Mouse (Mus musculus): ENCODE data around the gene Lmo4.

Gene Lmo4

GRCm38 (mm10) chr3:144203988-144204412 lies 1.0 kb downstream of the Lmo4 start:
- DNase-seq (ENCODE audit: low read depth, low spot score), result no peak

DNA sequence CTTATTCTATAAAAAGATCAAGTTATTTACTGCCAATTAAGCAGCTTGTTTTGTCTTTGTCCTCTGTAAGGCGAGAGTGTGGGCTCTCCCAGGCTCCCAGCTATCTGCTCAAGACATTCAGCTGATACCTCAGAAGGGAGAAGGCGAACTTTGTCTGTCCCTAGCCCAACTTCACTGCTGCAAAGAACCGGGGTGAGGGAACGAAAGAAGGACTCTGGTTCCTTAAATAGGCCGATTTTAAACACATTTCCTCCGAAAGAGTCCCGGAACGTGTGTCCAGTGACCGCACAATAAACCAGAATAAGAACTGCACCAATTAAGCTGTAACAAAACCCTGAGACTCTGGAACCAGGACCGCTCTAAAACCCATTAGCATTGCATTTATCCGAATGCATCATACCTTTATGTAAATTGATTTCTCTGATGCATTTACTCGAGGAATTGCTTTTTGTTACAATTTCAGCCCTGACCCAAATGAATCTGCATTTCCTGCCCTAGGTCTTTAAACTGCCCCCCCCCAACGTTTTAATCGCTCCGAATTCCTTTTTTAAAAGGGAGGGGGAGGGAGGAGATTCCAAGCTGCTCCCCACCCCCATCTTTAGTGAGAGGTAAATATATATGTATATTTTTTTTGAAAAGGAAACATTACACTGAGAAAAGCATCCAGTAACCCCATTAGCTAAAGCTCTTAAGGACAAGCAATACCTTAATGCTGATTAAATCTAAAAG lies 1.6 kb downstream of the Lmo4 start:
- DNase-seq (ENCODE audit: low read depth, low spot score), result no peak

DNA sequence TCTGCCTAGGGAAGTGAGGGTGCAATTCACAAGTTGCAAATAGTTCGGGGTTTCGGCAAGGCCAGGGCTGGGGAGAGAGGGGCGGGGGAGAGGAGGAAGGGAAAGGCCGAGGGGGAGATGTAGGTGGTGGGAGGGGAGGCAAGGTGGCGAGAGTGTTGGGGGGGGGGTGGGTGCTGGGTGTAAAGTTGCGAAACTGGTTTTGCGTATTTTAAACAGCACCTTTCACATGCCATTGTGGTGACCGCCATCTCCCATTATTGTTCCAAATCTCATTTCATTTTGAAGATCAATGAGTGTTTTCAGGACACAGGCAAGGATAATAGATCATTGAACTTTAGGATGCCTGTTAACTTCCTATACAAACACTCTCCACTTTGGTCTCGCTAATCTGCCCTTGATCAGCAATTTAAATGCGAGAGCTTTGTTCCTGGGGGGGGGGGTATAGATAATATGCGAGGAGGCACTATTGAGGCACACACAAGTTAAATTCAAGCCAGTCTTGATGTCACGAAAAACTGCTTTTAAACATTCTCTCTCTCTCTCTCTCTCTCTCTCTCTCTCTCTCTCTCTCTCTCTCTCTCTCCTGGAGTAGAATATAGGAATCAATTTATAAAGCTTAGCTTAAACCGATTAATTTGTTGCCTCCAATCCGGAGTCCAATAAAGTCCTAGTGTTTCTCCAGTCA lies 2.3 kb downstream of the Lmo4 start:
- DNase-seq (ENCODE audit: low read depth, low spot score), result no peak

- DNase-seq (ENCODE audit: low read depth, low spot score), result no peak
Measured at GRCm38 (mm10) chr3:144201794-144202573, 3.0 kb downstream of the Lmo4 start.

DNA sequence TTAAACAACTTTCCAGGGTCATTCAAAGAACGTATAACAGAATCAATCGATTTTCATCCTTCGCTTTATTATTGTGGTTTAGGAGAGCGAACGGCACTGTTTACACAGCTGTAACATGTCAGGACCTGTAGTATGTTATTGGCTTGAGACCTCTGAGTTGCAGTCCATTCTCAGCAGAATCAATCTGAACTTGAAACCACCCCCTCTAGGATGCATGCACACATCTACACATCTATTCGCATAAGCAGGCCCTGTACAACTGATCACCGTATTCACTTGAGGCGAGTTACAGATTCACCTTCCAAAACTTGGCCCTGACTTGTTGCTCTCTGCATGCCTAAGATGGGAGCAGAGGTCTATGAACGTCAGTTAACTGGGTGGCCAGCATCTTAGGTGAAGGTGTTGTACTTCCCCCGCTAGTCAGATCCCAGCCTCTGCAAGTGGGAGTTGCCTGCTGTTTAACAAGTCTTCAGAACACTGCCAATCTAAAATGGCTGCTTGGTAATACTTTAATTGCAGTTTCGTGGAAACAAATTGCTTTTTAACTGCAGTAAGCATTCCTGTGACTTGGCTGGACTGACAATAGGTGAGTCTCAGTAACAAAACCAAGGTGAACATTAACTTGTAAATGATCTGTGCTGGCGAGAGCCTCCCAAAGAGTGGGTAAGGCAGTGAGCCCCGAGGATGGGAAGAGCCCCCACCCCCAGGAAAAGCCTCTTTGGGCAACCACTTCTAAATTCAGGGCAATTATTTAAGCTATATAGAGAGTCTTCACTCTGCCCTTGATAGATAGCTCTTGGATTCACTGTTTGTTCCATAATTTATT lies 19.5 kb downstream of the Lmo4 start:
- DNase-seq (ENCODE audit: low read depth, low spot score), result no peak

DNA sequence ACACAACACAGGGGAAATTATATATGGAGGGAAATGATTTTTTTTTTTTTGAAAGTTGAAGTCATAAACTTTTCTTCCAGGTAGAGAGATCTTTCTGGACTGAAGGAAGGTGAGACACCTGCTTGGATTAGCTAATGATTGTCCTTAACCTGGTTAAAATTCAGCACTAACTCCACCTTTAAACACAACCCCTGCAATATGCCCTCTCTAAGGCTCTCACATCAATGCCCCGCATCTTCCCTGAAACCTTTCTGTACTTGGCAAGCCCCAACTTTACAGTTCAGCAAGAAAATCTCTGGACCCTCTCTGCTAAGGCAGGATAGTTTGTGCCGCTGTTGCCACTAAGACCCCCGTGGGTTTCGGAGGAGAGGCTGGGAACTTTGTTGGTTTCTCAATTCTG lies 20.1 kb downstream of the Lmo4 start:
- no peak for DNase-seq (ENCODE audit: low read depth, low spot score)

DNA sequence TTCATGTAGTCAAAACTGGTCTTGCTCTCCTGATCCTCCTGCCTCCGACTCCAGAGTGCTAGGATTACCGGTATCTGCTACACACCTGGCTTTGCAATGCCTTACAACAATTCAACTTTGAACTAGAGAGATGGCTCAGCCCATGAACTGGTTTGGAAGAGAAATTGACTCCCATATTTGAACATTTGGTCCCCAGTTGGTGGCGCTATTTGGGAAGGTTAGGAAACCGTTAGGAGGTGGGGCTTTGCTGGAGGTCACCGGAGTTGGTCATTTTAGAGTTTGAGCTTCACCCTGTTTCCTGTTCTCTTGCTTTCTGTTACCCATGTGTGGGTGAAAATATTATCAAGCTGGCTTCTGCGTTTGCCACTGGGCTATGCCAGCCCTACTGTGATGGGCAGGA lies 22.8 kb downstream of the Lmo4 start:
- DNase-seq (ENCODE audit: low read depth, low spot score), result no peak

DNA sequence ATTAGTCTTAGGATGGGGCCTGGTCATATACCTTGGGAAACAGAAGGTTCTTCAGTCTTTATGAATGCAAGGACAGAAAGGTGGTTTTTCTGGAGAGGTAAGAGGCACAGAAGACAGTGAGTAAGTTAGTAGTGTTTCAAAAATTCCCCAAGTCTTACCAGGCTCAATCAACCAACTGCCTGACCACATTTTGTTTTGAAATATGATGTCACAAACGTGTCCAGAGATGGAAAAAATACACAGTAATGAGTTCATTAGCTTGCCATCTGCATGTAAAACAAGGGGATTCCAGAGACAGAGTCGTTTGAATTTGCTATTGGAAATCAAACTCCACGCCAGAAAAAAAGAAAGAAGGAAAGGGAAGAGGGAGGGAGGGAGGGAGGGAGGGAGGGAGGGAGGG lies 26.1 kb downstream of the Lmo4 start:
- no peak for DNase-seq (ENCODE audit: low read depth, low spot score)

GRCm38 (mm10) chr3:144173866-144174588 lies 31.0 kb downstream of the Lmo4 start:
- DNase-seq (ENCODE audit: low read depth, low spot score), result no peak

- no peak for DNase-seq (ENCODE audit: low read depth, low spot score)
Measured at GRCm38 (mm10) chr3:144173138-144173537, 31.9 kb downstream of the Lmo4 start.

DNA sequence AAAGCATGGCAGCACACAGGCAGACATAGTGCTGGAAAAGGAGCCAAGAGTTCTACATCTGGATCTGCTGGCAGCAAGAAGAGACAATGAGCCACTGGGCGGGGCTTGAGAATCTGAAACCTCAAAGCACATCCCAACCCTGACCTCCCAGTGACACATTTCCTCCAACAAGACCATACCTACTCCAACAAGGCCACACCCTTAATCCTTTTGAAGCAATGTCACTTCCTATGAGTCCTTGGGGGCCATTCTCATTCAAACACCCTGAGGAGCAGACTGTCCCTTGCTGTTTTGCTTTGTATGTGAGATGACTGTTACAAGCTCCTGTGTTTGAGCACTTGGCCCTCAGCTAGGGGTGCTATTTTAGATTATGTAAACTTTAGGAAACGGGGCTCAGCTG lies 33.3 kb downstream of the Lmo4 start:
- peak; percentile 26 for DNase-seq (ENCODE audit: low read depth, low spot score)

- no peak for DNase-seq (ENCODE audit: low read depth, low spot score)
Measured at GRCm38 (mm10) chr3:144170539-144170938, 34.5 kb downstream of the Lmo4 start.

DNA sequence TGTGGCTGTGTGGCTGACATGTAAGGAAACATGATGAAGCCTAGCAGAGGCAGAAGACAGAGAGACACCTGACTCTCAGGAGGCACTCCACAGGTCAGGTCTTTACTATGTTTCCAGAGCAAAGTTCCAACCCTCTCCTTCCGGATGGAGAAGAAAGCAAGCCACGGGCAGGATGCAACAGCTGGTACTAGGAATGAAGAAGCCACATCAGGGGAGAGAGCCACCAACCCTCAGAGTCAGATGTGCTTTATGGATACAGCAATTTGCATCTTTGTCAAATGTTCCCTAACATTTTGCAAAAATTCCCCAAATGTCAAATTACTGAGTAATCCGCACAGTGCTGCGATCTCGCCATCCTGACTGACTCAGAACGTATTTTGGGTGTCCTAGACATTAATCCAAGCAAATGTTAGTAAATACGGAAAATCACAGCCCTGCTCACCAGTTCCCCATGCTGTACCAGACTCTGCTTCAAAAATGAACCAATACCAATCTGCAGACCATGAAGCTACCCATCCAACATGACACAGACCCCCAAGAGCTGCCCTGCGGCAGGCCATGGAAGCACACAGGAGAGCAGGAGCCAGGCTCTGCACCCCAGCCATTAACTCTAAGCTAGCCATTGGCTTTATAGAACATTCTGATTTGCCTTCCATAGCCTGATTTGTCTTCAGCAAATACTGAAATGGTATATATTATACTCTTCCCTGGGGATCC lies 38.4 kb downstream of the Lmo4 start:
- DNase-seq (ENCODE audit: low read depth, low spot score), result no peak

DNA sequence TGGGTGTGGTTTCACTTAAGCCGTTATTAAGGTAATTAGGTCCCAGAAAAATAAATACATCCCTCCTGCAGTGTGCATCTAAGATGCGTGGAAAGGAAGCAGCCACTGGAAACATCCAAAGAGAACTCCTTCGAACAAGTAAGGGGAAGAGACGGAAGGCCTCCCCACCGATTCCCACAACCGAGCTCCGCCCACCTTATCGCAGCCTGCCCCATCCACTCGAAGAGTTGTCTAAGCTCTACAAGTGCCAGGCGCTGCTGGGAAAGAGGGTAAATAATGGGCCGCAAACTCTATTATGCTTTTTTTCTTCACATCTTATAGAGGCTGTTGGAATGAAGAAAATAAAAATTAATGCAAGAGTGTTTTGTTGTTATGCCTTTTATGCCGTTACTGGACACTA lies 39.6 kb downstream of the Lmo4 start:
- DNase-seq (ENCODE audit: low read depth, low spot score), result no peak

DNA sequence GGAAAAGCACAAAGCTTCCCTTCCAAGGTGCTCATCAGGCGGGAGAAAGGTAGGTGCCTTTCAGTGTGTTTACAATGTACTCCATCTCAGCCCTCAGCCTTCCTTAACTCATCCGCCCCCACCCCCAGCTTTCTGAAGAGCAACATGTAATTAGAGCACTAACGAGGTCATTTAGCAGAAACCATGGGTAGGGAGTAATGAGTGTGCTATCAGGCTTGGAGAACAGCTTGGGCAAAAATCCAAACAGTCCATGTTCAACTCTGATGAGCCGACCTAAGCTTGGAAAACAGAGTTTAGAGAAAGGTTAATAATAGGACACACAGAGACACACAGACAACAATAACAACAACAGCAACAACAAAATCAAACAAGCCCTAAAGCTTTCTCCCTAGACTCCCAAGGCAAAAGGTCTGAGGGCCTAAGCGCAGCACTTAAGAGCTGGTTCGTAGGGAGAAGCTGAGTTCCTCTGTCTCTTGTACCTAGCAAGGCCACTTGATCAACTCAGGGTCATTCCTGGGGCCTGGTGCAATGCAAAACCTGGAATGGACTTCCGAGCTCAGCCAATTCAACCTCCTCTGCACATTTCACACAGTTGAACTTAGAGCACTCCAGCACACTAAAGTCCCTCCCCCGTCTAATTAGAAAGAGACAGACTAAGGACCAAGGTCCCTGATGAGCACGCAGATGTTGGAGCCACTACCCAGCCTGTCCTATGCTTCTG lies 40.2 kb downstream of the Lmo4 start:
- DNase-seq (ENCODE audit: low read depth, low spot score), result peak; percentile 13

GRCm38 (mm10) chr3:144163718-144164117 lies 41.3 kb downstream of the Lmo4 start:
- no peak for DNase-seq (ENCODE audit: low read depth, low spot score)

DNA sequence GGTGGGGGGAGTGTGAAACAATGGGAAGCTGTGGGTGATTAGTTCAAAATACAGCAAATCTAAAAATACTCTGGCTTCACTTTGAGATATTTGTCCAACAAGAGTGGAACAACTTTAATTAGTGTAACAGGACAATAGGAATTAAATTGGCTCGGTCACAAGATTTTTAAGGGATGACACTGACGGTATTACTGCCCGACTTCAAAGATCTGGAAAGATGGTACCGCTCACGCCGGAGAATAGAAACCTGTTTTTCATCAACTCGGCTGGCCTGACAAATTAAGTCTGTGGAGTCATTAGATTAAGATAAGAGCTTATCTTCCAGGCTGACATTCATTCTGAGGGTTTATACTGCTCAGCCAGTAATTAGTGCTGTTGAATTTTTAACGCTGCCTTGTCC lies 42.9 kb downstream of the Lmo4 start:
- no peak for DNase-seq (ENCODE audit: low read depth, low spot score)

DNA sequence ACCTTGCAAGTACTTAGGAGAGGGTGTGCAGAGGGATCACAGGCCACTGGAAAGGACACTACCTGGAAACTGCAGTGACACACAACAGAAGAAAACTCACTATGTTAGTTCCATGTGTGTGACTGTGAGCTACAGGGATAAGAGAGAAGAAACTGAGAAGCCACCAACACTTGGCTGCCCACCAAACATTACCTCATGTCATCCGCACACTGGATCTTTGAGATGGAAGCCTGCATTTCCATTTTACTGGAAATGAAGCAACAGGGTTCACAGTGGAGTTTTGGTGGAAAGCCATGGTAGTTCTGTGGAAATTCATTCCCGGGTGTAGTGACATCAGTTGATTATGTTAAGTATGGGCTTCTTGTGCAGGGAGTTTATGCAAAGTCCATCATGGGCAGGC lies 43.8 kb downstream of the Lmo4 start:
- DNase-seq (ENCODE audit: low read depth, low spot score), result no peak

DNA sequence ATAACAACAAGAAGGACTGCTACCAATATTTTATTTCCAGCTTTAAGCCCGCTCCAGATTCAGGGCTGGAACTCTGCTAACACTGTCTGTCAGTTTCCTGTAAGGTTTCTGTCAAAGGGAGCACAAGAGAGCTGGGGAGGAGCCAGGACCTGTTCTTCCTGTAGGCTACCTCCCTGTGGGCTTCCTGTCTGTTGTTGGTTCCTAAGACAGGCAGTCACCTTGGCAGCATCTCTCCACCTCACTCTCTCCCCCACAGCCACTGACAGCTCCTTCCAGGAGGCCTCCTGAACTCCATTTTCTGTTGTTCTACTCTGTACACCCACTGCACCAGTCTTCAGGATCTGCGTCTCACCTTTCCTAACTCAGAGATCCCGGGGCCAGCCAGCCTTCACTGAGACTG lies 49.3 kb downstream of the Lmo4 start:
- DNase-seq (ENCODE audit: low read depth, low spot score), result no peak

GRCm38 (mm10) chr3:144153395-144153794 lies 51.6 kb downstream of the Lmo4 start:
- no peak for DNase-seq (ENCODE audit: low read depth, low spot score)

Data from WW6 (cell line).